Mouse (Mus musculus): ENCODE data around the gene Ier5.

DNA sequence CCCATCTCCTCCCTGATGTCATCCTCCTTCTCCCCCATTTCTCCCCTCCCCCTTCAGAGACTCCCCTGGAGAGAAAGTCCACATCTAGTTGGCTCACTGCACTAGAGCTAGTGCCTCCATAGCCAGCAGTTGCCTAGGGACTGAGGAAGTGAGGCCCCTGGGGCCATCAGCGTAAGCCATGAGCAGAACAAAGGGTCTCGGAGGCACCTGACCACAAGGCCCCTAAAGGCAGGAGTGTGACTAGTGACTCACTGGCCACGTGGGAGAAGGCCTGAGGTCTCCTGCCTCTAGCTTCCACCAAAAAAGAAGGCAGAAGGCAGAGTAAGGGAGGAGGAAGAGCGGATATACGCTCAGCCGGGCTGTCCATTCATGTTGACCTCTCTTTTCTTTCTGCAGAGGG lies 25.5 kb downstream of the Ier5 start:
- TF ChIP-seq CTCF (IDR thresholded peaks at IDR 0.05; ENCODE audit: insufficient read depth, low read depth, low read length) = no peak
- TF ChIP-seq POLR2A (IDR thresholded peaks at IDR 0.05; ENCODE audit: insufficient read depth, low read depth, low read length) = no peak
